Mouse (Mus musculus): ENCODE results near the gene Cep126. TPM values are rescaled to one million over a fixed set of nuclear protein-coding genes. Genes with fewer than 3 reads are reported as not detected.

Cep126 gene
- polyA plus RNA-seq, 1 experiment from 2014 or later, result 0.04 TPM

DNA sequence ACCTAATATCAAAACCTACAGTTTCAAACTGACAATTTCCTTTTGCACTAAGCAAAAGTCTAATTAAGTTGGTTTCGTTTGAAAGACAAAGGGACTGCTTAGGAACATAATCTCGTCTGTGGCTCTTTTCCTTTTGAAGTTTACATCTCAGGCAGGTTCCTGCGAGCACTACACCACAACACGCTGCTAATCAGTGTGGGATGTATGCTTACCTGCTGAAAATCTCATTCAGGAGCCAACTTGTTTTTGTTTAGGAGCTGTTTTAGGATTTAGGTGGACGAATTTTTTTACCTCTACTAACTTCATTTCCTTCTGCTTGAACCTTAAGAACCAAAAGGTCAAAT lies 91.1 kb downstream of the Cep126 start:
- Histone ChIP-seq H3K36me3 (ENCODE audit: inconsistent target) (no peaks in the 10 kb centered on the region), H3K27ac (no peak overlapping the region), H3K4me3 (ENCODE audit: inconsistent target) (no peak overlapping the region), H3K79me2 (ENCODE audit: inconsistent target) (no peaks in the 10 kb centered on the region)
- 13% methylated on average over 5 of the region's 5 CpGs for WGBS (ENCODE audit: missing documents)

DNA sequence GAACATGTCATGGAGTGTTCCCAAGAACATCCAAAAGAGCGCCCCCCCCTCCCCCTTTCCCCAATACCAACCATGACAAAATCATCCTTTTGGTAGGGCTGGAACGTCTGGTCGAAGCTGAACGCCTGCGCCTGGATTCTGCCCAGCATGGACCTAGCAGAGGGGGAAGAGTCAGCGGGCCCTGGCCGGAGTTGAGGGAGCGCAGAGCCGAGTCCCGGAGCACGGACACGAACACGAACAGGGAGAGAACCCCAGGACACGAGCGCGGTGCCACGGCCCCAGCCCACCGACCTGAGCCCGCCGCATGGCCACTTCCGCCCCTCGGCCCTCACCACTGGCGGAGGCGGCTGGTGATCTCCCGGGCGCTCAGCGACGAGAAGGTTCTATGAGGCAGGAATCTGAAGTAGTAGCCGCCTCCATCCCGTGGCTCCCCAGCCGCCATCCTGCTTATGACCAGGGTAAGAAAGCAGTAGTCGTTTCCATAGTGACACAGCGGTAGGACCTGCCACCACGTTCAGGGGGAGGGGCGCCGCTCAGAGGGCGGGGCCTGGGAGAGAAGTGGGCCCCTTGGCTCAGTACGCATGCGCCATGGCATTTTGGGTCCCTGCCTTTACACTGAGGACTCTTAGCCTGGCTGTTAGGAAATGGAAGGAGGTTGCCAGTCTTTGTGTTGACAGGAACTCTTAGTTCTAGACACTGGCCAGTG lies 91.6 kb downstream of the Cep126 start, which contains the start of gene Cfap300:
Gene Cfap300 (minus strand): TSS at position 486 of the 706 bp plus-strand sequence.
- no peak within 1 kb of the TSS for H3K27ac ChIP-seq
- WGBS (ENCODE audit: missing documents), result 2% methylated on average over 38 of the region's 39 CpGs
- no peaks in the 10 kb centered on the region for H3K36me3 ChIP-seq (ENCODE audit: inconsistent target)
- no peak within 1 kb of the TSS for H3K4me3 ChIP-seq (ENCODE audit: inconsistent target)
- no peaks in the 10 kb centered on the region for H3K79me2 ChIP-seq (ENCODE audit: inconsistent target)

DNA sequence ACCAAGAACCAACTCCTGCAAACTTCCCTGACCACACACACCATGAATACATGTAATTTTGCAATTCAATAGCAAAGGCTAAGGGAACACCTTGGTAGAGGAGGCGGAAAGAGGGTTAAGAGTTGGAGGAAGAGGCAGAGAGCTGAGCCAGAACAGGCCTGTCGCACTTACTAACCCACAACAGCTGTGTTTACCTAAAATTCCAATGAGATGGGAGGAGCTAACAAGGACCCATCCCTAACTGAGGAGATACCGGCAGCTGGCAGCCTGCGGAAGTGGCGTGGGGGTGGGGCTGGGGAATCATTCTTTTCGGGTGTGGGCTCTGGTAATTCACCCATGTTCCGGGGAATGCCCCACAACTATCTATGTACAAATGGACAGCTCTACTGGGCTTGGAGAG lies 98.5 kb downstream of the Cep126 start:
- Histone ChIP-seq H3K27ac (no peak overlapping the region), H3K36me3 (ENCODE audit: inconsistent target) (no peaks in the 10 kb centered on the region), H3K79me2 (ENCODE audit: inconsistent target) (no peaks in the 10 kb centered on the region), H3K4me3 (ENCODE audit: inconsistent target) (no peak overlapping the region)
- 45% methylated on average over 7 of the region's 7 CpGs for WGBS (ENCODE audit: missing documents)

DNA sequence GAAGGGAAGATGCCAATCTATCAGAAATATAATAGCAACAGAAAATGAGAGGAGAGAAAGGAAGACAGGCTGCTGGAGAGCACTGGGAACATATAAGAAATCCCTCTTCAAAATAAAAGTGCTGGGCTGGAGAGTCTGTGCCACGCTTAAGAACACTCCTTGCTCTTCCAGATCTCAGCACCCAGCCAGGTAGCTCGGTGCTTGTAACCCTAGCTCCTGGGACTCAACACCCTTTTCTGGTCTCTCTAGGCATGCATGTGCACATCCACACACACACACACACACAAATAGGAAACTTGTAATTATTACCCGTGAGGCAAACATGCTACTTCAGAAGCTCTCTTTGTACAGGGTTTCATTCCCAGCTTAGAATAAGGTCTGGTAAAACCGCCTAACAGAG lies 99.0 kb downstream of the Cep126 start:
- Histone ChIP-seq H3K4me3 (ENCODE audit: inconsistent target) (no peak overlapping the region), H3K27ac (no peak overlapping the region), H3K36me3 (ENCODE audit: inconsistent target) (no peaks in the 10 kb centered on the region), H3K79me2 (ENCODE audit: inconsistent target) (no peaks in the 10 kb centered on the region)
- 74% methylated on average over 3 of the region's 4 CpGs for WGBS (ENCODE audit: missing documents)

DNA sequence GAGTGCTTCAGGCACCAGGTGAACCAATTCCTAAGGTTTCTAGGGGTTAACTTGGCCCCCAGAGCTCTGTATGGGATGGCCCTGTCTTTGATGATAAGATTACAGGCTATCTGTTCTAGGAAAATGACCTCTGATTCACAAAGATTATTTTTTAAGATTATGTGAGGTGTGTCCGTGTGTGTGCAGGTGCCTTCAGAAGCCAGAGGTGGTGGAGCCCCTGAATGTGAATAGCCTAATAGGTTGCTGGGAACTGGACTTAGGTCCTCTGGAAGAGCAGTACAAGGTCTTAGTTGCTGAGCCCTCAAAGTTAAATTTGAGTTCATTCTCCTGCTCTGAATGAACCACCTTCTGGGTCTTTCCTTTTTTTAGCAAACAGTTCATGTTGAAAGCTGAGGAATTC lies 100.0 kb downstream of the Cep126 start:
- Histone ChIP-seq H3K27ac (no peak overlapping the region), H3K4me3 (ENCODE audit: inconsistent target) (no peak overlapping the region), H3K79me2 (ENCODE audit: inconsistent target) (no peaks in the 10 kb centered on the region), H3K36me3 (ENCODE audit: inconsistent target) (no peaks in the 10 kb centered on the region)
- WGBS (ENCODE audit: missing documents), result 91% methylated on average over 1 of the region's 1 CpGs

DNA sequence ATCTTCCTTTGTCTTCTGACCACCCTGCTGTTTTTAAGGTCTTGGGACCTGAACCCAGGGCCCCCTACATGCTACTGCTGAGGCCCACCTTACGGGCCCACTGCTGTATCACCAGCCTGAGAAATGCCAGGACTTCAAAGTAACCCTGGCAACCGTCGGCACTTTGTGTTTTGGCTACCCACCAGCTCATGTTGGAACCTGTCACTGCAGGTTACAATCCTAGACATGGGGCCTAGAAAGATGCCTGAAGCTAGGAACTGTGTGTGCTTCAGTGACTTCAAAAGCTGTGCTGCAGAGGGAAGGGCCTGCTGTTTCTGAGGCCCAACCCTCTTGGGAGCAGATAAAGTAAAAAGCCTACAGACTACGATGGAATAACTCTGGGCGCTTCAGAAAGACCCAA lies 101.2 kb downstream of the Cep126 start:
- H3K79me2 ChIP-seq (ENCODE audit: inconsistent target), result no peaks in the 10 kb centered on the region
- H3K27ac ChIP-seq, result no peak overlapping the region
- no peak overlapping the region for H3K4me3 ChIP-seq (ENCODE audit: inconsistent target)
- no peaks in the 10 kb centered on the region for H3K36me3 ChIP-seq (ENCODE audit: inconsistent target)
- 99% methylated on average over 5 of the region's 5 CpGs for WGBS (ENCODE audit: missing documents)

Other genes starting within 250 kb of the Cep126 start
- gene Yap1, start 129.7 kb downstream of the Cep126 start, polyA plus RNA-seq (2018), result 0.03 TPM in 1 of 3 replicates, not detected in the others
- gene Cfap300, start 91.5 kb downstream of the Cep126 start, polyA plus RNA-seq (2018), result not detected in 3 replicates

All from macrophage (primary cell).